Mouse (Mus musculus): ENCODE results near the gene Gm10428.

- TF ChIP-seq POLR2A (IDR thresholded peaks at IDR 0.05; ENCODE audit: extremely low read depth, insufficient read depth, low read length), result no peak
- no peak for TF ChIP-seq CTCF (IDR thresholded peaks at IDR 0.05; ENCODE audit: extremely low read depth, insufficient read depth, low read length)
Measured at GRCm38 (mm10) chr11:62732022-62732387, 20.9 kb upstream of the Gm10428 start.
